Mouse (Mus musculus) G1E (cell line): ENCODE data around the gene Fgf8. TPM values are rescaled to one million over a fixed set of nuclear protein-coding genes. Genes with fewer than 3 reads are reported as not detected.

Experiments
- ATAC-seq: 2 replicates; pipeline ENCODE4 v1.8.0; 2016; ENCODE audit warnings: mild to moderate bottlenecking; ENCODE audit not compliant: insufficient number of reproducible peaks, poor library complexity, low FRiP score, severe bottlenecking; ENCODE audit errors: extremely low read depth
- DNase-seq: peaks from one replicate; pipeline ENCODE4 v3.0.0; 2012; ENCODE audit warnings: low spot score
- H3K27me3 ChIP-seq: 2 replicates; pipeline ENCODE4 v1.6.1; 2012; ENCODE audit warnings: mild to moderate bottlenecking, low read length, inconsistent platforms; ENCODE audit not compliant: insufficient read depth
- H3K36me3 ChIP-seq: replicated peaks from 2 replicates; pipeline ENCODE3; 2012; ENCODE audit warnings: mild to moderate bottlenecking, inconsistent platforms
- H3K4me1 ChIP-seq: 2 replicates; pipeline ENCODE4 v1.6.1; 2012; ENCODE audit warnings: low read depth, low read length, inconsistent platforms, mixed read lengths; ENCODE audit not compliant: insufficient read depth
- H3K4me3 ChIP-seq: 2 replicates; pipeline ENCODE4 v1.5.1; 2012; ENCODE audit warnings: low read depth, mild to moderate bottlenecking, inconsistent platforms, low read length, moderate library complexity, mixed read lengths
- H3K9me3 ChIP-seq: replicated peaks from 2 replicates; pipeline ENCODE4 v1.6.1; 2012; ENCODE audit warnings: inconsistent platforms
- CTCF ChIP-seq: IDR thresholded peaks from 2 replicates; pipeline ENCODE4 v1.5.1; 2012; ENCODE audit warnings: low read depth, low read length, inconsistent platforms, mixed read lengths
- GATA1 ChIP-seq: IDR thresholded peaks from 2 replicates; pipeline ENCODE4 v1.6.1; 2012; ENCODE audit warnings: borderline replicate concordance, low read length, inconsistent platforms, mixed read lengths
- GATA2 ChIP-seq: IDR thresholded peaks from 2 replicates; pipeline ENCODE4 v1.6.1; 2012; ENCODE audit warnings: low read depth, low read length, inconsistent platforms, borderline replicate concordance
- POLR2AphosphoS5 ChIP-seq: IDR thresholded peaks from 2 replicates; pipeline ENCODE4 v1.6.1; 2012; ENCODE audit warnings: low read depth, low read length, inconsistent platforms; ENCODE audit not compliant: insufficient replicate concordance
- TAL1 ChIP-seq: conservative IDR thresholded peaks from 2 replicates; pipeline ENCODE4 v1.6.1; 2012; ENCODE audit warnings: low read depth, low read length, inconsistent platforms, mixed read lengths
- polyA plus RNA-seq: library from polyadenylated mRNA; stranded (reverse); fragments of >175 nt; gene quantifications from 2 replicates; pipeline ENCODE4 v1.2.3, GENCODE M21; 2012
- total RNA-seq, 2 experiments: library from RNA; stranded (forward) in 1 of 2; stranded (reverse) in 1 of 2; fragments of 200-1000 nt in 1 of 2; fragments of >200 nt in 1 of 2; fragmentation: Nextera tagmentation in 1 of 2; gene quantifications; 2 replicates each; pipeline ENCODE4 v1.2.3; 2014 to 2017

The Fgf8 gene
- total and polyA plus RNA-seq, 3 experiments: not detected

- no peak for ATAC-seq
- Histone ChIP-seq H3K36me3 (peaks cover 98% of the 10 kb centered on the region), H3K4me1 (peaks cover 11% of the 10 kb centered on the region), H3K9me3 (no peaks in the 10 kb centered on the region), H3K27me3 (no peaks in the 10 kb centered on the region), H3K4me3 (no peak overlapping the region)
- no peak for DNase-seq
- TF ChIP-seq POLR2AphosphoS5 (no peak), GATA1 (no peak), TAL1 (no peak), CTCF (no peak), GATA2 (no peak)
These were observed 32.8 kb upstream of the Fgf8 start for GRCm38 (mm10) chr19:45775486-45775885.

DNA sequence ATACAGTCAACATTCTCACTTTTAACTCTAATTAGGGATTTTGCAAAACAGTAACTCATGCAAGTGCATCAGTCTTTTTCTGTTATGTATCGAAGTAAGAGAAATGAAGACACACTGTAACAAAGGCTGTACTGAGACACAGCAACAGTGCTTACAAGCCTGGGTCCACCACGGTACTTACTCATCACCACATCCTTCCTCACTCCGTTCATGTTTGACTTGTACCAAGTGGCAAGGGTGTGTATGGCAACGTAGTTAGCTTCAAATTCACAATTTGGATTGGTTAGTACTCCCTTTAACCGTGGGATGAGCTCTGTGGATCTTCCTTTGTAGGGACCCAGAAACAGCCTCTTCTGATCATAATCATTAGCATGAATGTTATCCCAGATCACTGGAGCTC is 28.8 kb upstream of the Fgf8 start:
- DNase-seq: no peak
- TF ChIP-seq GATA1 (no peak), CTCF (no peak), GATA2 (no peak), TAL1 (no peak)
- H3K4me3 ChIP-seq: no peak overlapping the region
- no peak for ATAC-seq
- H3K4me1 ChIP-seq: peaks cover 4% of the 10 kb centered on the region; the same call in 1 of the 2 replicates
- no peaks in the 10 kb centered on the region for H3K9me3 ChIP-seq
- H3K36me3 ChIP-seq: peaks cover 98% of the 10 kb centered on the region
- no peaks in the 10 kb centered on the region for H3K27me3 ChIP-seq

DNA sequence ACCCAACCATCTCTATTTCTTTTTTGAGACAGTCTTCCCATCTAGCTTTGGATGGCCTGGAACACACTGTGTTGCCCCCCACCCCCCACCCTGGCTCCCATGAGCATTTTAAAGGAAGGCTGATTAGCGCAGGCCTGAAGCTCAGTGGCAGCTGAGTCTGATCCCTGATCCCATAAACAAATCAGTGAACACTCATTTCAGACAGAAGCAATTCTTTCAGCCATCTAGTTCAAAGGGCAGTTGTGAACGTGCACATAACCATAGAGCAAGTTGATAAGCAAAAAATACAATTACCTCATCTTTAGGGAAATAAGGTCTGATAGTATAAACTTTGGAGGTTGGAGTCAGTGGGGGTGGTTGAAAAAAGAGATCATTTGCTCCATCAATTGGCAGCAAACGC is 18.1 kb upstream of the Fgf8 start:
- peaks cover 94% of the 10 kb centered on the region for H3K36me3 ChIP-seq
- H3K9me3 ChIP-seq: no peaks in the 10 kb centered on the region
- no peak for ATAC-seq

DNA sequence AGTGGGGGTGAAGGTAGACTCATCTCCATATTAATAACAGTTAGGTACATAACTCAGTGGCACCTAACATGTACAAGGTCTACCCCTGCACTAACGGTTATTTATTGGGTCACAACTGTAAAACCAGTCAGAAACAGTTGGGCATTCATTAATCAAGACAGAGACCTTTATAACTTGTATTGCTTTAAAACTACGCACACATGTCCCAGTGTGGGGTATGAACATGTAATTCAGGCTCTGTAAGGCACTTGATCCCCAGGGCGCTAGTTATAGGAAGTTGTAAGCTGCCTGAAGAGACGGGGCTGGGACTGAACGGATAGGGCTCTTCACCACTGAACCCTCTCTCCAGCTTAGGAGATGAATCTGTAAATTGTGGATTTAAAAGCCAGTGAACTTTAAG is 16.0 kb upstream of the Fgf8 start:
- DNase-seq (no peak), ATAC-seq (no peak)
- TF ChIP-seq CTCF (no peak), POLR2AphosphoS5 (no peak), GATA1 (no peak), GATA2 (no peak), TAL1 (no peak)
- Histone ChIP-seq H3K36me3 (peaks cover 94% of the 10 kb centered on the region), H3K4me3 (no peak overlapping the region), H3K9me3 (no peaks in the 10 kb centered on the region), H3K27me3 (no peaks in the 10 kb centered on the region), H3K4me1 (peaks cover 10% of the 10 kb centered on the region)

More for the DNA sequence above, 18.1 kb upstream of the Fgf8 start:
- no peaks in the 10 kb centered on the region for H3K27me3 ChIP-seq
- TF ChIP-seq CTCF: no peak
- TF ChIP-seq GATA2: no peak
- no peak for TF ChIP-seq TAL1
- no peak for TF ChIP-seq GATA1
- no peak for TF ChIP-seq POLR2AphosphoS5
- no peak overlapping the region for H3K4me3 ChIP-seq
- peaks cover 10% of the 10 kb centered on the region for H3K4me1 ChIP-seq
- DNase-seq: no peak

DNA sequence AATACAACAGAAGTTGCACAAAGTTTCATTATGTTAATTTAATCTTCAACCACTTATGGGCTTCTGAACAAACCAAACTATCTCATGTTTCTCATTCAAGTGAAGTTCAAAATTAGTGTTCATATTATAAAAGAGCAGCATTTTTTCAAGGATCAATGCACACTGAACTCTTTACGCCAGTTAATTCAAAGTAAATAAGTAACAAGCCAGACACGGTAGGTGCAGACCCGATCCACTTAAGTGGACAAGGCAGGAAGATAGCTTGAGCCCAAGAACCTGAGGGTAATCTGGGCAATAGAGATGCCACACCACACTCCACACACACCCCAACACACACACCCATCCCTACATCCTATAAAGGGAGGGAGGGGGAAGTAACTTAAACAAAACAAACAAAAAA is 10.8 kb upstream of the Fgf8 start:
- Histone ChIP-seq H3K27me3 (no peaks in the 10 kb centered on the region), H3K4me1 (peaks cover 26% of the 10 kb centered on the region), H3K9me3 (no peaks in the 10 kb centered on the region), H3K36me3 (peaks cover 83% of the 10 kb centered on the region), H3K4me3 (no peak overlapping the region)
- no peak for DNase-seq
- no peak for TF ChIP-seq CTCF
- TF ChIP-seq GATA1: no peak
- no peak for TF ChIP-seq POLR2AphosphoS5
- TF ChIP-seq TAL1: no peak
- no peak for TF ChIP-seq GATA2
- no peak for ATAC-seq

DNA sequence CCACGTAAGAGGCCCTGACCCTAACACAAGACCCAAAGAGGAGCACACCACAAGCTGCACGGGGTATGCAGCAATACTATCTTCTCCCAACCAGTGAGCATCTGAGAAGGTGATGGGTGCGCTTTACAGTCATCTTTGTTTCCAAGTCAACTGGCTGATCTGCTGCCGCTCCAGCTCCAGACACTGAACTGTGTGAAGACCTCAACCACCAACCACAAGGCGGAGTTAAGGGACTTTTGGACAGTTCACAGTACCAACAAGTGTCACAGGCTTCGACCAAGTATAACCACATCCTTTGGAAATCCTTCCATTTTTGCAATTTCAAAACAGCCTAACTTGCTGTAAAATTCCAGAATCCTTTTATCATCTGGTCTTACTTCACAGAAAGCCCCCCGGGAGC is 9.2 kb upstream of the Fgf8 start:
- Histone ChIP-seq H3K4me1 (peaks cover 29% of the 10 kb centered on the region), H3K27me3 (no peaks in the 10 kb centered on the region), H3K36me3 (peaks cover 80% of the 10 kb centered on the region), H3K9me3 (no peaks in the 10 kb centered on the region), H3K4me3 (no peak overlapping the region)
- ATAC-seq (no peak), DNase-seq (no peak)
- no peak for TF ChIP-seq GATA1
- no peak for TF ChIP-seq CTCF
- TF ChIP-seq TAL1: no peak
- TF ChIP-seq GATA2: no peak
- TF ChIP-seq POLR2AphosphoS5: no peak
